Mouse (Mus musculus) liver, adult 2 months (tissue): Measurements from ENCODE around the gene Nup50.

Experiments used
- CTCF ChIP-seq: fragments of 200-500 bp; IDR thresholded peaks from 2 replicates; pipeline ENCODE4 v1.5.1; 2011; ENCODE audit warnings: low read depth, low read length, control low read depth
- POLR2A ChIP-seq: fragments of 200-500 bp; IDR thresholded peaks from 2 replicates; pipeline ENCODE4 v1.6.1; 2011; ENCODE audit warnings: low read length, control low read depth; ENCODE audit not compliant: insufficient read depth; ENCODE audit errors: extremely low read depth

- TF ChIP-seq CTCF (no peak), POLR2A (no peak)
Measured at GRCm38 (mm10) chr15:84989771-84990170, 66.6 kb downstream of the Nup50 start.
